Mouse (Mus musculus) liver, postnatal 0 days (tissue): ENCODE measurements around the gene Atp1a4.

Experiments used
- CTCF ChIP-seq: sonication (generic); IDR thresholded peaks from 2 replicates; pipeline ENCODE4 v1.5.1; 2016; ENCODE audit warnings: antibody characterized with exemption, low read depth
- EP300 ChIP-seq: IDR thresholded peaks from 2 replicates; pipeline ENCODE4 v1.6.1; 2016; ENCODE audit warnings: antibody characterized with exemption, low read depth, mild to moderate bottlenecking

GRCm38 (mm10) chr1:172306885-172307284, 48.7 kb upstream of the Atp1a4 start:
- TF ChIP-seq CTCF (no peak), EP300 (no peak)
